Mouse (Mus musculus): Measurements from ENCODE around the gene H2al1e. TPM values are rescaled to one million over a fixed set of nuclear protein-coding genes. Genes with fewer than 3 reads are reported as not detected.
"Not testable (repeated sequence)": the region's sequence is repeated elsewhere in the genome, so short reads cannot be mapped to it uniquely, and the experiment has no call there.

H2al1e gene
- polyA plus RNA-seq (2015; fragmentation: Nextera tagmentation; extraction: Ambion mirVana): not detected in 2 replicates

DNA sequence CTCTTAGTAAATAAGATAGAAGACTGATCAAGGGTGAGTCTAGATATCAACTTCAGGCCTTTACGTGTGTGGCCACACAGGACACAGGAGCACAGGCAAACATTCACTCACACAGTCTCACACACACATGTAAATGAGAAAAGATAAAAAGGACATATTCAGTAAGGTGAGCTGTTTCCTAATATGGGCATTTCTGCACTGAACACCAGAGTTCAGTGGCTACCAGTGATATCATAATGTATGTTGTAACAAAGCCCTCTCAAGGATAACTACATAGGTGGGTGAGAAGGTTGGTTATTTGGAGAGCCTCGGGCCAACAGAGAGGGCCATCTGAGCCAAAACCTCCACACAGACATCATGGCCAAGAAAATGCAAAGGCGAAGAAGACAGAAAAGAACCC is at the start of gene H2al1e:
H2al1e (plus strand) TSS at position 301 of the 400 bp plus-strand sequence.
- H3K9ac ChIP-seq; H3K4me3 ChIP-seq; H3K27ac ChIP-seq; H3K4me1 ChIP-seq; H3K27me3 ChIP-seq; H3K4me2 ChIP-seq; H3K9me3 ChIP-seq; ATAC-seq (ENCODE audit: insufficient number of reproducible peaks, insufficient read depth, low FRiP score, low TSS enrichment, low read depth); H3K36me3 ChIP-seq: not testable (repeated sequence)
- WGBS: no CpG with 5 or more reads among the region's 3 CpGs

DNA sequence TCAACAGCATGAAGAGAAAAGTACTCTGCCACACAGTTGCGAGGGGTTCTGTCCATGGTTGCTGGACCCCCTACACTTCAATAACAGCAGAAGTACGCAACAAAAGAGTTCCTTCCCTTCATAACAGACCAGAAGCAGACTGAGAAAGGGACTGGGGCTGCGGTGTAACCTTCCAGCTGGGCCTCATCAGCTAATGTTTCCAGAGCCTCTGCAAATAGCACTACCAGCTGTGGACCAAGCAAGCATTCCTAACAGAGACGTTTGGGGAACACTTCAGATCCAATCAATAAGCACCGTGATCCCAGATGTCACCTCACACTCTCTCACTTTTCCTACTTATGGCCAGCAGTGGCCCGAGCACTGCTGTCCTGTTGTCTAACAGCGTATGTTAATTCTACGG is 46.8 kb upstream of the H2al1e start:
- Histone ChIP-seq H3K4me1 (0 out of 2 replicates have a peak, but pooled peaks cover 4% of the 10 kb centered on the region), H3K27me3 (peaks cover 51% of the 10 kb centered on the region), H3K4me2 (no peak overlapping the region), H3K9me3 (no peaks in the 10 kb centered on the region), H3K9ac (no peak overlapping the region), H3K36me3 (no peaks in the 10 kb centered on the region), H3K4me3 (no peak overlapping the region), H3K27ac (no peak overlapping the region)
- no peak for ATAC-seq (ENCODE audit: insufficient number of reproducible peaks, insufficient read depth, low FRiP score, low TSS enrichment, low read depth)
- 62% methylated on average over 8 of the region's 8 CpGs for WGBS

DNA sequence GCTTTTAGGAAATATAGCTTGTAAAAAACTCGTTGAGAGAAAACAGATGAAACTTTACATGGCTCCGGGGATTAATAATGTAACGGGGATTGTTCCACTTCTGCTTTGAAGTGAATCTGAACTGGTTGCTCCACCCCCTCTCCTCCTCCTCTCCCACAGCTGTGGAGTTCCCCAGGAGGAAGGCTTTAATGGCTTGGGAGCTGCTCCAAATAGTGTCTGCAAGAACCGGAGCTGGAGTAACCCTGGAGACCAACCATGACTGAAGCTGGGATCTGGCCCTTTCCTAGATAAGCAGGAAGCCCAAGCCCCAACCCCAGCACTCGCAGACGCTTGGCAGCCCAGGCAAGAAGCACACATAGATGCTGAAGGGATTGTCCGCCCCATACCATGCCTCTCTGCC is 43.9 kb upstream of the H2al1e start:
- Histone ChIP-seq H3K9me3 (no peaks in the 10 kb centered on the region), H3K4me3 (no peak overlapping the region), H3K4me1 (0 out of 2 replicates have a peak, but pooled peaks cover 4% of the 10 kb centered on the region), H3K36me3 (no peaks in the 10 kb centered on the region), H3K9ac (no peak overlapping the region), H3K27me3 (peaks cover 42% of the 10 kb centered on the region), H3K4me2 (no peak overlapping the region), H3K27ac (no peak overlapping the region)
- ATAC-seq (ENCODE audit: insufficient number of reproducible peaks, insufficient read depth, low FRiP score, low TSS enrichment, low read depth): no peak
- WGBS: 57% methylated on average over 7 of the region's 7 CpGs

DNA sequence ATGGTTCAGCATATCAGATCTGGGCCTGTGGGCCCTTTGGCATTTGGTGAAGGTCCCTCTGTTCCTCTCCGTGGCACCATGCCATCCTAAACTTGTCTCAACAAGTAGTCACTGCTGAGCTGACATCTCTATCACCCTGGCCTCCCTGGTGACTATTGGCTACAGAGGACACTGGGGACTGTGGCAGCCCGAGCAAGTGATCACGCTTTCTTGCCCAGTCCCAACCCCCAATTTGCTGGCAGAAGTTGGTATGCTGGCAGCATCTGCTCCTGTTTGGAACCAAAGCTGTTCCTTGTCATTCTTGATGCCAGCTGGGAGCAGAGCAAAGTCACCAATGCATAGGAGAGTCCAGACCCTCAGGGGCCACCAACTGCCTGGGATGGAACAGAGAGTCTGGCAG is 42.7 kb upstream of the H2al1e start:
- ATAC-seq (ENCODE audit: insufficient number of reproducible peaks, insufficient read depth, low FRiP score, low TSS enrichment, low read depth): no peak
- Histone ChIP-seq H3K4me2 (no peak overlapping the region), H3K27ac (no peak overlapping the region), H3K9ac (no peak overlapping the region), H3K4me1 (0 out of 2 replicates have a peak, but pooled peaks cover 4% of the 10 kb centered on the region), H3K9me3 (no peaks in the 10 kb centered on the region), H3K4me3 (no peak overlapping the region), H3K36me3 (no peaks in the 10 kb centered on the region), H3K27me3 (peaks cover 42% of the 10 kb centered on the region)
- 89% methylated on average over 3 of the region's 3 CpGs for whole genome bisulfite sequencing

DNA sequence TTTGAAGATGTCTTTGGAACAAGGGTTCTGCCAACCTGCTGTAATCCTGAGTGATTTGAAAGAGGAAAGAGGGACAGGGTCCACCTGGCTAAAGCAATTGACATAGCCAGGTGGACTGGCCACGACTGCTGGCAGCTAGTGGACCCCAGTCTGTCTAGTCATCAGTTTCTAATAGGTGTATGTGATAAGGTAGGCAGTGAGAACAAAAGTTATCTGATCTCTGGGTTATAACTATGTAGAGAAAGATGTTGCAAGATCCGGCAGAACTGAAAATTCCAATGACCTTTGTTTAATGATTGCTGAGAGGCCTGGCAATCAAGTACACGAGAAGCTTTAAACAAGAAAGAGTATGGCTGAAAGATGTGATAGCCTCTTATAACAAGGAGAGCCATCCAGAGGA is 38.5 kb upstream of the H2al1e start:
- H3K36me3 ChIP-seq: no peaks in the 10 kb centered on the region
- no peak overlapping the region for H3K4me2 ChIP-seq
- H3K9ac ChIP-seq: no peak overlapping the region
- no peak overlapping the region for H3K27ac ChIP-seq
- no peak for ATAC-seq (ENCODE audit: insufficient number of reproducible peaks, insufficient read depth, low FRiP score, low TSS enrichment, low read depth)
- no peaks in the 10 kb centered on the region for H3K9me3 ChIP-seq
- peaks cover 25% of the 10 kb centered on the region for H3K27me3 ChIP-seq
- 80% methylated on average over 3 of the region's 3 CpGs for WGBS
- no peak overlapping the region for H3K4me3 ChIP-seq
- H3K4me1 ChIP-seq: no peaks in the 10 kb centered on the region

DNA sequence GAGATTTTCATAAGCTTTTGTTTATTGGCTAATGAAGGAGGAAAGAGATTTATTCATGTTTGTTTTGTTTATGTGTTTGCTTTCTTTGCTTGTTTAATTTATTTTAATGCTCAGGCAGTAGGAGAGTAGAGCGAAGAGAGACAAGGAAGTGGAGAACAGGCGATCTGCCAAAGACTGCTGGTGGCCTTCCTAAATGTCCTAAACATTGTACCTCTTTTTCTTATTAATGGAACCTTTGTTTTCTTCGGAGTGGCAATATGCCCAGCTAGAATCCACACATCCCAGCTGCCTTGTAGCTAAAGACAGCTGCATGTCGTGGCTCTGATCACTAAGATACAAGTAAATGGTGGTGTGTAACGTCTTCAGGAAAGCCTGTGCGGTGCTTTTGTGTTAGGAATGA is 34.7 kb upstream of the H2al1e start:
- WGBS: 83% methylated on average over 6 of the region's 6 CpGs
- Histone ChIP-seq H3K4me2 (no peak overlapping the region), H3K9me3 (no peaks in the 10 kb centered on the region), H3K27me3 (peaks cover 22% of the 10 kb centered on the region; the same call in 1 of the 2 replicates), H3K27ac (no peak overlapping the region), H3K4me3 (no peak overlapping the region), H3K4me1 (no peaks in the 10 kb centered on the region), H3K9ac (no peak overlapping the region), H3K36me3 (no peaks in the 10 kb centered on the region)
- no peak for ATAC-seq (ENCODE audit: insufficient number of reproducible peaks, insufficient read depth, low FRiP score, low TSS enrichment, low read depth)

DNA sequence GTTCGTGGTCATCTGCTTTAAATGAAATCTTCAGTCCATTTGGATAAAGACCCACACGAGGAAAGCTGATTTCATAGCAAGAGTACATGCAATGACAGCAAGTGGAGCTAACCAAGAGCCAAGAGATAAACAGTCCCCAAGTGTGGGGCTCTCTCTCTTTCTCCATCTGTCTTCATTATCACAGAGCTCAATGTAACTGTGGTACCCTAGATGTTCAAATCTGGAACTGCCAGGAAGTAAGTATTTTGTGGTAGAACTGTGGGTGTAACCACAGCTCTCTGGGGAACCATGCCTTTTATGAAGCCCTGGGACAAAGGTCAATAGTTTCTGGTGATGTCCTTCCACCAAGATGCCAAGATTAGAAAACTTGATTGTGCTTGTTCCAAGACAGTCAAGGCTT is 31.0 kb upstream of the H2al1e start:
- no peaks in the 10 kb centered on the region for H3K9me3 ChIP-seq
- no peak overlapping the region for H3K4me2 ChIP-seq
- H3K4me3 ChIP-seq: no peak overlapping the region
- H3K27me3 ChIP-seq: peaks cover 16% of the 10 kb centered on the region; the same call in 1 of the 2 replicates
- WGBS: 60% methylated on average over 2 of the region's 2 CpGs
- H3K36me3 ChIP-seq: no peaks in the 10 kb centered on the region
- ATAC-seq (ENCODE audit: insufficient number of reproducible peaks, insufficient read depth, low FRiP score, low TSS enrichment, low read depth): no peak
- H3K27ac ChIP-seq: no peak overlapping the region
- no peaks in the 10 kb centered on the region for H3K4me1 ChIP-seq
- no peak overlapping the region for H3K9ac ChIP-seq

DNA sequence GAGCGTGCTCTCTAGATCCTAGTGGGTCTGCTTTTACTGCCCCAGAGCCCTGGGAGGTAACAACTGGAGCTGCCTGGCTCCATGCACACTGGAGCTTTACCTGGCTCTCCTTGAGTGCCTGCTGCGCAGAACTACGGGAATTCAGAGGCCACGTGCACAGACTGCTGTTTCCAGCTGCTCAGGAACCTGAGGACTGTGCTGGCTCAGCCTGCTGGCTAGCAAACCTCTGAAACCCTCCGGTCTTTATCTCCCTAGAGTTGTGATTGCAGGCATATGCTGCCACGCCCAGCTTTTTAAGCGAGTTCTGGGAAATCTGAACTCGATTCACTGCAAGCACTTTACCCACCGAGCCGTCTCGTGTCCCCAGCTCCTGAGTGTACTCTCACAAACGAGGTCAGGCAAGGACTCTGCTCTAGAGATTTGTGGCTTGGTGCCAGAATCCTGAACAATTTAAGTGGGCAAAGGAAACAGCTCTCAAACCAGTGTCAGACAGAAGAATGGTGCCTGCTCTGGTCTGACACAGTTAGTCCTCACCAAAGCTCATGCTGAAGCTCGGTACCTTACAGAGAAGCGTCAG is 23.3 kb upstream of the H2al1e start:
- peaks cover 49% of the 10 kb centered on the region for H3K27me3 ChIP-seq
- H3K4me3 ChIP-seq: no peak overlapping the region
- no peak overlapping the region for H3K9ac ChIP-seq
- H3K36me3 ChIP-seq: no peaks in the 10 kb centered on the region
- no peak overlapping the region for H3K4me2 ChIP-seq
- no peaks in the 10 kb centered on the region for H3K9me3 ChIP-seq
- ATAC-seq (ENCODE audit: insufficient number of reproducible peaks, insufficient read depth, low FRiP score, low TSS enrichment, low read depth): no peak
- H3K4me1 ChIP-seq: no peaks in the 10 kb centered on the region
- no peak overlapping the region for H3K27ac ChIP-seq
- WGBS: 65% methylated on average over 14 of the region's 14 CpGs

DNA sequence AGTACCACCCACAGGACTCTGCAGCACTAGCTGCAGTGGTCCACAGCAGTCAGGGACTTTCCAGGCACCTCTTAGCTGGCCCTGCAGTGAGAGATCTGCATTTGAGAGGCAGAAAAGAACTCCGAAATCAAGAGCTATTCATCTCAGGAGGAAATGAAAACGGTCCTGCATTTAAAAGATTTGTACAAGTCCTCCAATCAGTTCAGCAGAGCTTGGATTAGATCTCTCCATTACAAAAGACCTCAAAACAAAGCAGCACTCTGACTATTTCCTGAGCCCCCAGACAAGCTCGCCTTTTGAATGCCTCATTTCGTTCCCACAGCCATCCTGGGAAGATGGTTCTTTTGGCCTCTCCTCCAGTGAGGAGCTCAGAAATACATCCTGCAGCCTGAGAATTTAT is 22.5 kb upstream of the H2al1e start:
- H3K4me3 ChIP-seq: no peak overlapping the region
- no peak overlapping the region for H3K4me2 ChIP-seq
- no peaks in the 10 kb centered on the region for H3K36me3 ChIP-seq
- H3K27ac ChIP-seq: no peak overlapping the region
- peaks cover 55% of the 10 kb centered on the region for H3K27me3 ChIP-seq
- no peak overlapping the region for H3K9ac ChIP-seq
- no peak for ATAC-seq (ENCODE audit: insufficient number of reproducible peaks, insufficient read depth, low FRiP score, low TSS enrichment, low read depth)
- H3K9me3 ChIP-seq: no peaks in the 10 kb centered on the region
- no peaks in the 10 kb centered on the region for H3K4me1 ChIP-seq
- 62% methylated on average over 4 of the region's 4 CpGs for WGBS

DNA sequence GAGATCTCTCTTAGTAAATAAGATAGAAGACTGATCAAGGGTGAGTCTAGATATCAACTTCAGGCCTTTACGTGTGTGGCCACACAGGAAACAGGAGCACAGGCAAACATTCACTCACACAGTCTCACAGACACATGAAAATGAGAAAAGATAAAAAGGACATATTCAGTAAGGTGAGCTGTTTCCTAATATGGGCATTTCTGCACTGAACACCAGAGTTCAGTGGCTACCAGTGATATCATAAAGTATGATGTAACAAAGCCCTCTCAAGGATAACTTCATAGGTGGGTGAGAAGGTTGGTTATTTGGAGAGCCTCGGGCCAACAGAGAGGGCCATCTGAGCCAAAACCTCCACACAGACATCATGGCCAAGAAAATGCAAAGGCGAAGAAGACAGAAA is 12.8 kb upstream of the H2al1e start, which contains the start of gene H2al1a:
H2al1a (plus strand) TSS at position 301 of the 400 bp plus-strand sequence.
- WGBS: no CpG with 5 or more reads among the region's 3 CpGs

DNA sequence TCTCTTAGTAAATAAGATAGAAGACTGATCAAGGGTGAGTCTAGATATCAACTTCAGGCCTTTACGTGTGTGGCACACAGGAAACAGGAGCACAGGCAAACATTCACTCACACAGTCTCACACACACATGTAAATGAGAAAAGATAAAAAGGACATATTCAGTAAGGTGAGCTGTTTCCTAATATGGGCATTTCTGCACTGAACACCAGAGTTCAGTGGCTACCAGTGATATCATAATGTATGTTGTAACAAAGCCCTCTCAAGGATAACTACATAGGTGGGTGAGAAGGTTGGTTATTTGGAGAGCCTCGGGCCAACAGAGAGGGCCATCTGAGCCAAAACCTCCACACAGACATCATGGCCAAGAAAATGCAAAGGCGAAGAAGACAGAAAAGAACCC is 9.6 kb upstream of the H2al1e start, which contains the start of gene H2al1b:
H2al1b (plus strand) TSS at position 301 of the 400 bp plus-strand sequence.
- not testable (repeated sequence) for H3K4me1 ChIP-seq; H3K9me3 ChIP-seq; H3K27ac ChIP-seq; H3K27me3 ChIP-seq; H3K9ac ChIP-seq; ATAC-seq (ENCODE audit: insufficient number of reproducible peaks, insufficient read depth, low FRiP score, low TSS enrichment, low read depth); H3K4me2 ChIP-seq; H3K4me3 ChIP-seq; H3K36me3 ChIP-seq
- WGBS: 92% methylated on average over 1 of the region's 3 CpGs

More for the DNA sequence above, 12.8 kb upstream of the H2al1e start, which contains the start of gene H2al1a:
- not testable (repeated sequence) for H3K9me3 ChIP-seq; H3K9ac ChIP-seq; H3K4me2 ChIP-seq; H3K27me3 ChIP-seq; ATAC-seq (ENCODE audit: insufficient number of reproducible peaks, insufficient read depth, low FRiP score, low TSS enrichment, low read depth); H3K36me3 ChIP-seq; H3K27ac ChIP-seq; H3K4me3 ChIP-seq; H3K4me1 ChIP-seq

DNA sequence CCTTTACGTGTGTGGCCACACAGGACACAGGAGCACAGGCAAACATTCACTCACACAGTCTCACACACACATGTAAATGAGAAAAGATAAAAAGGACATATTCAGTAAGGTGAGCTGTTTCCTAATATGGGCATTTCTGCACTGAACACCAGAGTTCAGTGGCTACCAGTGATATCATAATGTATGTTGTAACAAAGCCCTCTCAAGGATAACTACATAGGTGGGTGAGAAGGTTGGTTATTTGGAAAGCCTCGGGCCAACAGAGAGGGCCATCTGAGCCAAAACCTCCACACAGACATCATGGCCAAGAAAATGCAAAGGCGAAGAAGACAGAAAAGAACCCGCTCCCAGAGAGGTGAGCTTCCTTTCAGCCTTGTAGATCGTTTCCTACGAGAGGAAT is 6.4 kb upstream of the H2al1e start, which contains the start of gene H2al1c:
H2al1c (plus strand) TSS at position 301 of the 400 bp plus-strand sequence.
- H3K9ac ChIP-seq; ATAC-seq (ENCODE audit: insufficient number of reproducible peaks, insufficient read depth, low FRiP score, low TSS enrichment, low read depth); H3K27ac ChIP-seq; H3K36me3 ChIP-seq; H3K27me3 ChIP-seq; H3K4me3 ChIP-seq; H3K4me1 ChIP-seq; H3K9me3 ChIP-seq; H3K4me2 ChIP-seq: not testable (repeated sequence)
- 85% methylated on average over 2 of the region's 6 CpGs for WGBS

Measured in embryonic facial prominence, embryonic 13.5 days (tissue).